Mouse (Mus musculus) olfactory bulb, adult 2 months (tissue): ENCODE data around the gene Prkag3.

Experiments
- CTCF ChIP-seq: fragments of 200-500 bp; IDR thresholded peaks from 2 replicates; pipeline ENCODE4 v1.5.1; 2012; ENCODE audit warnings: low read depth, mild to moderate bottlenecking, low read length, moderate library complexity; ENCODE audit not compliant: insufficient read depth
- POLR2A ChIP-seq: fragments of 200-500 bp; IDR thresholded peaks from 2 replicates; pipeline ENCODE4 v1.6.1; 2012; ENCODE audit warnings: mild to moderate bottlenecking, low read depth, low read length, moderate library complexity; ENCODE audit not compliant: insufficient read depth

- TF ChIP-seq POLR2A (no peak), CTCF (no peak)
Measured at GRCm38 (mm10) chr1:74792831-74793660, 44.0 kb upstream of the Prkag3 start.
